Mouse (Mus musculus): ENCODE data around the gene Sox18. TPM values are rescaled to one million over a fixed set of nuclear protein-coding genes. Genes with fewer than 3 reads are reported as not detected.

Gene Sox18
- 13.8 and 15.3 TPM in 2 replicates for polyA plus RNA-seq (2015; fragmentation: Nextera tagmentation; extraction: Ambion mirVana)

DNA sequence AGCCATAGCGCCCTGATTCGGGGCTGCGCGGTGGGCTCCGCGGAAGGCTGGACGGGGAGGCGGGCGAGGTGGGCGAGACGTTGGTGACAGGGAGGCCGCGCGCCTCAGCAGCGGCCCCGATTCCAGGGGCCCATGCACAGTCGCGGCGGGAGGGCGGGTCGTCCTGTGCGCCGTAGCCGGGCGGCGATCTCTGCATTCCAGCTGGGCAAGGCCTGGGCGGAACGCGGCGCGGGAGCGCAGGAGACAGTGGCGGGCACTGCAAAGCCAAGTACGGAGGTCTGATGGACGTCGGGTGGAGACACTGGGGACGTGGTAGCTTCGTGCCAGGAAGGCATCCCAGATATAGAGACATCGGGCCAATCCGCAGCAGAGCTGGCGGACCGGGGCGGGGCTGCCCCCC lies at the start of gene Sox18:
Gene Sox18 (minus strand): TSS at position 315 of the 400 bp plus-strand sequence.
- Histone ChIP-seq H3K4me2 (ENCODE audit: low read length) (peak within 1 kb of the TSS; percentile 61), H3K4me3 (replicated peaks; ENCODE audit: low read length) (peak within 1 kb of the TSS; percentile 46), H3K9me3 (ENCODE audit: control insufficient read depth, low read length) (no peaks in the 10 kb centered on the region), H3K9ac (replicated peaks; ENCODE audit: low read depth, low read length) (peak within 1 kb of the TSS; percentile 45), H3K36me3 (ENCODE audit: control insufficient read depth, insufficient read depth) (no peaks in the 10 kb centered on the region), H3K4me1 (replicated peaks; ENCODE audit: control insufficient read depth, insufficient read depth, low read length) (peaks cover 19% of the 10 kb centered on the region), H3K27ac (ENCODE audit: low read length) (no peak within 1 kb of the TSS), H3K27me3 (replicated peaks; ENCODE audit: control insufficient read depth, insufficient read depth, low read length) (peaks cover 53% of the 10 kb centered on the region)
- peak; percentile 37; the same call in 1 of the 2 replicates for ATAC-seq
- WGBS: under 1% methylated on average over 35 of the region's 43 CpGs

DNA sequence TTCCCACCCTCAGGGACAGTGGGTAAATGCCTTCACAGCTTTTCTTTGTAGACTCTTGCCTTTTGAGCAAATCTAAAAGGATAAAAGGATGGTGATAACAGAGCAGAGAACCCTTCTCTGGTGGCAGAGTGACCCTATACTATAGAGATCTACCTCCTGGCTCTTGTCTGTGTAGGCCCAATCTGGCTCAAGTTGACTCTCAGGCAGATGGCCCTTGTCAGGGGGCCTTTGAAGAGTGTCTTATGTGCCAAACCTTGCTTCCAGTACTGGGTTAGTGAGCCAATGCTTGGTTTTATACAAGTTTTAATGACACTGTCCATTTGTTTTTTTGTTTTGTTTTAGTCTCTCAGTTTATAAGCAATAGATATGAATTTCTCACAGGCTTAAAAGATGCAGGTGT lies 49.8 kb upstream of the Sox18 start:
- peaks cover 12% of the 10 kb centered on the region for H3K36me3 ChIP-seq (ENCODE audit: control insufficient read depth, insufficient read depth)
- H3K9me3 ChIP-seq (ENCODE audit: control insufficient read depth, low read length): no peaks in the 10 kb centered on the region
- ATAC-seq: no peak

DNA sequence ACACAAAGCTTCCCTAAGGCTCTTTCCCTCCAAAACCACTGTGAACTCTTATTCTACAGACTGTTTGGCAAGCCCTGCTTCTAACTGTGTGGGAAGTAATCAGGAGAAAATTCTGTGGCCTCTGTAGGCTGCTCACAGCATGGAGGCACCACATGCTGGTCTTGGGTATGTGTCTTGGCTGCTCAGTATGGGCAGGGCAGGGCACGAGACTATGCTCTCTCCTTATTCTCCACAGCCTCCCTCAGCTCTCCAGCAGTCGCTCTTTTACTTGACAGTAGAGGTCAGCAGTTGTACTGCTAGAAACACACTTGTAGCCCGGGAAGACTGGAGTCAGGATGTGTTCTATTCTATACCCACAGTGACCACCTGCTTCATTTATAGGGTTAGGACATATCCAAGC lies 48.6 kb upstream of the Sox18 start:
- Histone ChIP-seq H3K36me3 (ENCODE audit: control insufficient read depth, insufficient read depth) (peaks cover 12% of the 10 kb centered on the region), H3K9me3 (ENCODE audit: control insufficient read depth, low read length) (no peaks in the 10 kb centered on the region), H3K27me3 (replicated peaks; ENCODE audit: control insufficient read depth, insufficient read depth, low read length) (no peaks in the 10 kb centered on the region), H3K4me3 (replicated peaks; ENCODE audit: low read length) (no peak overlapping the region), H3K4me1 (replicated peaks; ENCODE audit: control insufficient read depth, insufficient read depth, low read length) (peaks cover 21% of the 10 kb centered on the region), H3K4me2 (ENCODE audit: low read length) (no peak overlapping the region), H3K27ac (ENCODE audit: low read length) (no peak overlapping the region), H3K9ac (replicated peaks; ENCODE audit: low read depth, low read length) (no peak overlapping the region)
- WGBS: 32% methylated on average over 3 of the region's 3 CpGs
- ATAC-seq: no peak

More for the DNA sequence above, 49.8 kb upstream of the Sox18 start:
- Histone ChIP-seq H3K4me3 (replicated peaks; ENCODE audit: low read length) (no peak overlapping the region), H3K4me2 (ENCODE audit: low read length) (no peak overlapping the region), H3K9ac (replicated peaks; ENCODE audit: low read depth, low read length) (no peak overlapping the region), H3K27ac (ENCODE audit: low read length) (no peak overlapping the region), H3K4me1 (replicated peaks; ENCODE audit: control insufficient read depth, insufficient read depth, low read length) (peaks cover 11% of the 10 kb centered on the region), H3K27me3 (replicated peaks; ENCODE audit: control insufficient read depth, insufficient read depth, low read length) (no peaks in the 10 kb centered on the region)

DNA sequence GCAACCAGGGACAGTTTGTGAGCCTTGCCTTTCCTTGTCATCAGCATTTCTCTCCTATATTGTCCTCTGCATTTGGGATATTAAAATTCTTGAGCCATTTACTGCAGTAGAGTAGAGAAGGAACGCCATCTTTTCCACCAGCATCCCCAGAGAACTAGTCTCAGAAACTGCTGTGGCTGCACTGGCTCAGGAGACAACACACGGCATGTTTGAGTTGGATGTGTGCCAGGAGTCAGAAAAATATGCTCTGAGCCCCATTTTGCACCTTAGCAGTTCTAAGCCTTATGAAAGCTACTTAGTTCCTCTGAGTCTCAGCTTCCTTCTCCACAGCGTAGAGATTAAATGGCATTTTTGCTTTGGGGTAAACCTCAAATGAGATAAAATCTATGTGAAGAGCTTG lies 45.6 kb upstream of the Sox18 start:
- H3K4me2 ChIP-seq (ENCODE audit: low read length): peak overlapping the region; percentile 62
- H3K9me3 ChIP-seq (ENCODE audit: control insufficient read depth, low read length): no peaks in the 10 kb centered on the region
- no peak overlapping the region for H3K9ac ChIP-seq (replicated peaks; ENCODE audit: low read depth, low read length)
- 56% methylated on average over 3 of the region's 3 CpGs for WGBS
- no peak overlapping the region for H3K4me3 ChIP-seq (replicated peaks; ENCODE audit: low read length)
- peaks cover 12% of the 10 kb centered on the region for H3K36me3 ChIP-seq (ENCODE audit: control insufficient read depth, insufficient read depth)
- H3K27ac ChIP-seq (ENCODE audit: low read length): no peak overlapping the region
- H3K27me3 ChIP-seq (replicated peaks; ENCODE audit: control insufficient read depth, insufficient read depth, low read length): no peaks in the 10 kb centered on the region
- ATAC-seq: no peak
- H3K4me1 ChIP-seq (replicated peaks; ENCODE audit: control insufficient read depth, insufficient read depth, low read length): peaks cover 33% of the 10 kb centered on the region

DNA sequence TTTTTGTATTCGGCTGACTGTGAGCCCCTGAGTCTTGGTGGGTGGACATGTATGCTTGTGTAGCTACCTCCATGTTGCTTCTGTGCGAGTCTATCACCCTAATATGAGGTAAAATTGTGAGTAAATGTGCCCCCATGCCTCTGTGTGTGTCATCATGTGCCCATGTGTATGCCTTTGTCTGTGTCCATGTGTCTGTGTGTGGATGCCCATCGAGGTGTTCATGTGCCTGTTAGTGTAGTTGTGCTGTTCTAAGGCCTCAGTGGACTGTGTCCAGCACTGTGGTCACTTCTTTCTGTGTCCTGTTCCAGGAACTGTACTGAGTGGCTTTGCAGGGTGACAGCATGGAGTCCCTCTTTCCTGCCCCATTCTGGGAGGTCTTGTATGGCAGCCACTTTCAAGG lies 43.9 kb upstream of the Sox18 start:
- ATAC-seq: peak; percentile 21; the same call in 1 of the 2 replicates

DNA sequence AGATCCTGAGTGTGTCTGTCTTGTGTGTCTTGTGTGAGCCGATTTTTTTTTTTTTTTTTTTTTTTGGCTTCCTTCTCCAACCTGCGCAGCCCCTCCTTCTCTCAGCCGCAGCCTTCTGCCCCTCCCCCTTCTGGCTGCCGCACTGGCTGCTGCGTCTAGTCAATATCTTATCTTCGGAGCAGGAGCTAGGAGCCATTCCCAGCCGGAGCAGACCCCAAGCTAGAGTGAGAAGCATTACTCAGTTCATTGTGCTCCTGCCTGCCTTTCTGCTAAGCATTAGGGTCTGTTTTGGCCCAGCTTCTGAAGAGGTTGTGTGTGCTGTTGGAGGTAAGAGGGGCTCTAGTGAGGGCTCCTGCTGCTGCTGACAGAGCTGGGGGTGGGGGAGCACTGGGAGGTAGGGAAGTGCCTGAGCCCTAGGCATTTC lies 43.5 kb upstream of the Sox18 start, which contains the start of gene Oprl1:
Gene Oprl1 (plus strand): TSS at position 114 of the 424 bp plus-strand sequence.
- WGBS: 0% methylated on average over 7 of the region's 7 CpGs
- Histone ChIP-seq H3K4me2 (ENCODE audit: low read length) (peak within 1 kb of the TSS; percentile 62), H3K4me1 (replicated peaks; ENCODE audit: control insufficient read depth, insufficient read depth, low read length) (peaks cover 33% of the 10 kb centered on the region), H3K27ac (ENCODE audit: low read length) (peak within 1 kb of the TSS; percentile 54), H3K4me3 (replicated peaks; ENCODE audit: low read length) (peak within 1 kb of the TSS; percentile 49), H3K9ac (replicated peaks; ENCODE audit: low read depth, low read length) (peak within 1 kb of the TSS; percentile 62), H3K36me3 (ENCODE audit: control insufficient read depth, insufficient read depth) (peaks cover 12% of the 10 kb centered on the region), H3K27me3 (replicated peaks; ENCODE audit: control insufficient read depth, insufficient read depth, low read length) (no peaks in the 10 kb centered on the region), H3K9me3 (ENCODE audit: control insufficient read depth, low read length) (no peaks in the 10 kb centered on the region)
- peak; percentile 68 for ATAC-seq

More for the DNA sequence above, 43.9 kb upstream of the Sox18 start:
- WGBS: 50% methylated on average over 3 of the region's 3 CpGs
- Histone ChIP-seq H3K9me3 (ENCODE audit: control insufficient read depth, low read length) (no peaks in the 10 kb centered on the region), H3K9ac (replicated peaks; ENCODE audit: low read depth, low read length) (peak overlapping the region; percentile 62), H3K36me3 (ENCODE audit: control insufficient read depth, insufficient read depth) (peaks cover 12% of the 10 kb centered on the region), H3K4me2 (ENCODE audit: low read length) (peak overlapping the region; percentile 62), H3K4me3 (replicated peaks; ENCODE audit: low read length) (peak overlapping the region; percentile 49), H3K27ac (ENCODE audit: low read length) (peak overlapping the region; percentile 54), H3K27me3 (replicated peaks; ENCODE audit: control insufficient read depth, insufficient read depth, low read length) (no peaks in the 10 kb centered on the region), H3K4me1 (replicated peaks; ENCODE audit: control insufficient read depth, insufficient read depth, low read length) (peaks cover 33% of the 10 kb centered on the region)

DNA sequence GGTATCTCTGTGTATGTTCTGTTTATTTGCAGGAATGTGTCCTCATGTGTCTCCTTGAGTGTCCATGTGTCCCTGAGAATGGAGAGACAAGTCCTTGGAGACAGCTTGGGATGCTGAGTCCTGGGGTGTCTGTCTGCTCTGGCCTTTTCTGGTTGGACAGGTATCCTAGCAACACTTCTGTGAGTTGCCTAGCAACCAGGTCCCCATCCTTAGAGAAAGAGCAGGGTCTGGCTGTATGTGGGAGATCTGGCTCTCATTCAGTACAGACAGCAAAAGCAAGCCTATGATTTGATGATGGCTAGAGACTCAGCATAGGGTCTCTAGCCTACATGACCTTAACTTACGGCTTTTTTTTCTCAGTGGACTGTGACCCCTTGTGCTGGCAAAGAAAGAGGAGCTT lies 42.3 kb upstream of the Sox18 start:
- Histone ChIP-seq H3K4me2 (ENCODE audit: low read length) (peak overlapping the region; percentile 62; the same call in 1 of the 2 replicates), H3K27ac (ENCODE audit: low read length) (peak overlapping the region; percentile 54; the same call in 1 of the 2 replicates), H3K9me3 (ENCODE audit: control insufficient read depth, low read length) (no peaks in the 10 kb centered on the region), H3K36me3 (ENCODE audit: control insufficient read depth, insufficient read depth) (peaks cover 1% of the 10 kb centered on the region; the same call in 1 of the 2 replicates), H3K4me1 (replicated peaks; ENCODE audit: control insufficient read depth, insufficient read depth, low read length) (peaks cover 33% of the 10 kb centered on the region), H3K9ac (replicated peaks; ENCODE audit: low read depth, low read length) (peak overlapping the region; percentile 29; the same call in 1 of the 2 replicates), H3K27me3 (replicated peaks; ENCODE audit: control insufficient read depth, insufficient read depth, low read length) (no peaks in the 10 kb centered on the region), H3K4me3 (replicated peaks; ENCODE audit: low read length) (no peak overlapping the region)
- peak; percentile 67 for ATAC-seq
- WGBS: 70% methylated on average over 1 of the region's 1 CpGs

DNA sequence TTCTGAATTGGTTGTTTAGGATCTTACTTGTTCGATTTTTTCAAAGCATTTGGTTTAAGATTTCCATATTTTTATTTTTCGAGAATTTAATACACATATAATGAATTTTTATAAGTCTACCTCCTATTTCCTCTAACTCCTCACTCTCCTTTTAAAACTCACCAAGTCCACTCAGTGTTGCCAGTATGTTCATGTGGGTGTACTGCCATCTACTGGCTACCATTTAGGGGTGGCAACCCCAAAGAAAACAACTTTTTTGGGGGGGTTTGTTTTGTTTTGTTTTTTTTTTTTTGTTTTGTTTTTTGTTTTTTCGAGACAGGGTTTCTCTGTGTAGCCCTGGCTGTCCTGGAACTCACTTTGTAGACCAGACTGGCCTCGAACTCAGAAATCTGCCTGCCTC lies 35.2 kb upstream of the Sox18 start:
- H3K4me3 ChIP-seq (replicated peaks; ENCODE audit: low read length): no peak overlapping the region
- no peak overlapping the region for H3K9ac ChIP-seq (replicated peaks; ENCODE audit: low read depth, low read length)
- no peak for ATAC-seq
- no peaks in the 10 kb centered on the region for H3K9me3 ChIP-seq (ENCODE audit: control insufficient read depth, low read length)
- H3K27ac ChIP-seq (ENCODE audit: low read length): no peak overlapping the region
- H3K36me3 ChIP-seq (ENCODE audit: control insufficient read depth, insufficient read depth): no peaks in the 10 kb centered on the region
- H3K4me2 ChIP-seq (ENCODE audit: low read length): no peak overlapping the region
- WGBS: 38% methylated on average over 4 of the region's 4 CpGs
- H3K27me3 ChIP-seq (replicated peaks; ENCODE audit: control insufficient read depth, insufficient read depth, low read length): no peaks in the 10 kb centered on the region
- H3K4me1 ChIP-seq (replicated peaks; ENCODE audit: control insufficient read depth, insufficient read depth, low read length): no peaks in the 10 kb centered on the region

DNA sequence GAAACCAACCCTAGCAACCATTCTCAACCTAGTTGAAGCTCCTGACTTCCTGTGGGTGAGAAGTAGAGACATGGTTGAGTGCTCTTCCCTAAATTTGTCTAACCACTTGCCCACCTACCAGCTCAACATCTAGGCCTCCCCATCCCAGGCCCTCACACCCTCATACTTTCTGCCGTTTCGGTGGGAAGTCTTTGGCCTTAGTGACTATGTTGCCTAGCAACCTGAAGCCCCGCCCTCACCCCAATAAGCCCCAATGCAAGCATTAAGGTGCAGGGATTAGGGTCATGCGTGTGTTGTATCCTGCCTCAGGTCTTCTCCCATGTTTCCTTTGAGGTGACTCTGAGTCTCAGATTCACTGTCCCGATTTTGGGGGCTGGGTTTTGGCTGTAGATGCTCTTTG lies 26.8 kb upstream of the Sox18 start, which contains the start of gene Lkaaear1:
Gene Lkaaear1 (minus strand): TSS at position 202 of the 400 bp plus-strand sequence.
- ATAC-seq: no peak
- H3K9me3 ChIP-seq (ENCODE audit: control insufficient read depth, low read length): no peaks in the 10 kb centered on the region
- no peak within 1 kb of the TSS for H3K27ac ChIP-seq (ENCODE audit: low read length)
- H3K4me1 ChIP-seq (replicated peaks; ENCODE audit: control insufficient read depth, insufficient read depth, low read length): peaks cover 5% of the 10 kb centered on the region; the same call in 1 of the 2 replicates
- H3K9ac ChIP-seq (replicated peaks; ENCODE audit: low read depth, low read length): no peak within 1 kb of the TSS
- H3K4me2 ChIP-seq (ENCODE audit: low read length): no peak within 1 kb of the TSS
- H3K4me3 ChIP-seq (replicated peaks; ENCODE audit: low read length): no peak within 1 kb of the TSS
- no peaks in the 10 kb centered on the region for H3K36me3 ChIP-seq (ENCODE audit: control insufficient read depth, insufficient read depth)
- WGBS: 47% methylated on average over 5 of the region's 5 CpGs
- H3K27me3 ChIP-seq (replicated peaks; ENCODE audit: control insufficient read depth, insufficient read depth, low read length): no peaks in the 10 kb centered on the region

All from forebrain, embryonic 16.5 days (tissue).